Mouse (Mus musculus) kidney, embryonic 15.5 days (tissue): ENCODE measurements at regions not wholly inside any gene's neighbourhood (a gene's known extent, or its start where the extent isn't known, plus 50 kb on each side); places are given as distances from the start of the nearest gene placed in this dataset.

Experiments
- ATAC-seq: fragments of 200-750 bp; cut with Nextera tagmentation; replicated peaks from 2 replicates; pipeline ENCODE4 v1.8.0; 2017; ENCODE audit warnings: moderate TSS enrichment; ENCODE audit not compliant: low FRiP score
- H3K27ac ChIP-seq: fragments of 300-500 bp; sonication (generic); 2 replicates; pipeline ENCODE4 v1.5.1; 2015; ENCODE audit warnings: mild to moderate bottlenecking, inconsistent platforms
- H3K27me3 ChIP-seq: fragments of 300-500 bp; sonication (generic); 2 replicates; pipeline ENCODE4 v1.6.1; 2015; ENCODE audit warnings: inconsistent platforms
- H3K36me3 ChIP-seq: fragments of 300-500 bp; sonication (generic); 2 replicates; pipeline ENCODE4 v1.6.1; 2015; ENCODE audit warnings: inconsistent platforms
- H3K4me1 ChIP-seq: fragments of 300-500 bp; sonication (generic); 2 replicates; pipeline ENCODE4 v1.6.1; 2015; ENCODE audit warnings: inconsistent platforms
- H3K4me2 ChIP-seq: fragments of 300-500 bp; sonication (generic); 2 replicates; pipeline ENCODE4 v1.6.1; 2015; ENCODE audit warnings: moderate library complexity, mild to moderate bottlenecking, inconsistent platforms
- H3K4me3 ChIP-seq: fragments of 300-500 bp; sonication (generic); replicated peaks from 2 replicates; pipeline ENCODE4 v1.5.1; 2015; ENCODE audit warnings: mild to moderate bottlenecking, inconsistent platforms
- H3K9ac ChIP-seq: fragments of 300-500 bp; sonication (generic); 2 replicates; pipeline ENCODE4 v1.6.1; 2015; ENCODE audit warnings: mild to moderate bottlenecking, inconsistent platforms
- H3K9me3 ChIP-seq: fragments of 300-500 bp; sonication (generic); replicated peaks from 2 replicates; pipeline ENCODE4 v1.6.1; 2016; ENCODE audit warnings: inconsistent platforms
- WGBS: fragments of 180-500 bp; shearing (Covaris S2); methylation state at CpG from one replicate; pipeline ENCODE4 v1.1.7; 2015; ENCODE audit warnings: mixed read lengths; 5-methylcytosine and 5-hydroxymethylcytosine counted together

DNA sequence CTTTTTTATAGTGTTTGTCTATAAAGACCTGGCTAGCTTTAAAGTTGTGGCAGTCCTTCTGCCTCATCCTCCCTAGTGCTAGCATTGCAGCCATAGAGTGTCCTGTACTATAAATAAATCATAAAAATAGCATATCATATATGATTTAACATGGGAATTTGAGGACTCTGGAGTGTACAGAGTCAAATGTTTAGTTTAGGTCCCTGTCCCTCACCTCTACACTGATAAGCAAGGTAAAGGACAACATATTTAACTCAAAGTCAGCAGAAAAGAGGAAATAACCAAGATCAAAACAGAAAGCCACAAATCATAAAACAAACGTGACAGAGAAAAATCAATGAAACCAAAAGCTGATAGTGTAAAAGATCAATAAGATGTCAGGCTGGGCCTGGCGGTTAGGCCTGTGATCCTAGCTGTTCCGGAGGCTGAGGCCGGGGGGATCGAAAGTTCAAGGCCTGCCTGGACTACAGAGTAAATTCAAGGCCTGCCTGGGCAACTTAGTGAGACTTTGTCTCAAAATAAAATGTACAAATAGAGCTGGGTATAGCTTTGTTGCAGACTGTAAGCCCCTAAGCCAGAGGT lies 68.7 kb downstream of the Dlk1 start:
- no peak for ATAC-seq
- no peaks in the 10 kb centered on the region for H3K36me3 ChIP-seq
- no peak overlapping the region for H3K27ac ChIP-seq
- H3K4me3 ChIP-seq, result no peak overlapping the region
- H3K4me2 ChIP-seq, result no peak overlapping the region
- H3K4me1 ChIP-seq, result peaks cover 37% of the 10 kb centered on the region
- H3K9ac ChIP-seq, result no peak overlapping the region
- H3K9me3 ChIP-seq, result peaks cover 3% of the 10 kb centered on the region; the same call in 1 of the 2 replicates
- 82% methylated on average over 5 of the region's 5 CpGs for WGBS
- H3K27me3 ChIP-seq, result no peaks in the 10 kb centered on the region

DNA sequence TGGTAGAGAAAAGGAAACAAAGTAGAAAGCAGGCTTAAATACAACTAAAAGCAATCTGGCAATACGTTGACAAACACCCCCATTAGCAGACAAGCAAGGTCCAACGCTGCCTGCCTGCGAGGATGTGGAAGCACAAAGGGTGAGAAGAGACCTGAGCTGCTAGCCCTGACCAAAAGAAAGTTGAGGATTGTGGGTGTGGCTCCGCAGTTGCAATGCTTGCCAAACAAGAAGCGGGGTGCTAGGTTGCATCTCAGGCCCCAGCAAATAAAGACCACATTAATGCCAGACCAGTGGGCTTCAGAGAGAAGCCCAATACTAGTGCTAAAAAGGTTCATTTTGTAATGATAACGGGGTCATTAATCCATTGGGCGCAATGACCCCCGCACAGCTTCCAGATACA lies 67.8 kb downstream of the Dlk1 start:
- Histone ChIP-seq H3K9ac (no peak overlapping the region), H3K27ac (no peak overlapping the region), H3K4me2 (no peak overlapping the region), H3K27me3 (no peaks in the 10 kb centered on the region), H3K4me3 (no peak overlapping the region), H3K4me1 (peaks cover 37% of the 10 kb centered on the region), H3K36me3 (no peaks in the 10 kb centered on the region), H3K9me3 (no peaks in the 10 kb centered on the region)
- WGBS, result 55% methylated on average over 8 of the region's 8 CpGs
- ATAC-seq, result no peak

DNA sequence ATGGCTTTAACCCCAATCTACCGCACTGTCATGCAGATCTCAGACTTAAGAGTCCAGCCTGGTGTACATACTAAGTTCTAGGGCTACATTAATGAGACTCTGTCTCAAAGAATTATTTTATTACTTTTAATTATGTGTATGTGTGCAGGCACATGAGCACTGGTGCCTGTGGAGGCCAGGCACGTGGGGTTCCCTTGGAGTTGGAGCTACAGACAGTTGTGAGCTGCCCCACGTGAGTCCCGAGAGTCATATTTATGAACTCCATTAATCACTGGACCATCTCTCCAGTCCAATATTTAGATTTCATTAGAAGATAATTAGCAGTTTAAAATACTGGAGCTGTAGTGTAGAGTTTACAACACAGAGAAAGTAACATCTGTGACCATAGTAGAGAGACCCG lies 67.2 kb downstream of the Dlk1 start:
- no peak overlapping the region for H3K27ac ChIP-seq
- H3K36me3 ChIP-seq, result no peaks in the 10 kb centered on the region
- no peak overlapping the region for H3K4me2 ChIP-seq
- H3K9ac ChIP-seq, result no peak overlapping the region
- no peaks in the 10 kb centered on the region for H3K27me3 ChIP-seq
- WGBS, result 42% methylated on average over 5 of the region's 5 CpGs
- H3K9me3 ChIP-seq, result no peaks in the 10 kb centered on the region
- H3K4me1 ChIP-seq, result peaks cover 37% of the 10 kb centered on the region
- no peak for ATAC-seq
- no peak overlapping the region for H3K4me3 ChIP-seq

DNA sequence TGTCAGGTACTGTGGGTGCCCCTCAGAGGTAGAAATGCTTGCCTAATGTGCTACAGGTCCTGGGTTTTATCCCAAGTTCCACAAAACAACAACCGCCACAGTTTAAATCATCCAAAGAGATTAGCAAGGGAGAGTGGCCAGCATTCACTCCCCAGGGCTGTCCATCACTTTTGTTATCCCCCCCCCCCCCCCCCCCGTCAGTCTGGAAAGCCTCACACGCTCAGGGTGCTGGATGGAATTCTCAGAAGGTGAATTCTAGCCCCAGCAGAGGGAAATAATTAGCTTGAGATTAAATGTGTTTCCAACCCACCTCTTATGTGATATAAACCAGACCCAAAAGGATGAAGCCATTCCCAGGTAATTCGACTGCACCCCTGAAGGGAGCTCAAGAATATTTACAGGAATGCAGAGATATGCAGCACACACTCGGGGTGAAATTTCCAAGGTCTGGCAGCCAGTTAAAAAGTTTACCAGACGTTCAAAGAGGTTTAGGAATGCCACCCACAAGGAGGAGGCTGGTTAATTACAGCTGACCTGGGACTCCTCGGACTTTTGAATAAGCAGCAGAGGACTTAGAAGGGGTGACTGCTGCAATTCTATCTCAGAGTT lies 65.9 kb downstream of the Dlk1 start:
- Histone ChIP-seq H3K36me3 (no peaks in the 10 kb centered on the region), H3K27me3 (no peaks in the 10 kb centered on the region), H3K4me3 (no peak overlapping the region), H3K9ac (no peak overlapping the region), H3K9me3 (no peaks in the 10 kb centered on the region), H3K4me1 (peaks cover 31% of the 10 kb centered on the region), H3K4me2 (no peak overlapping the region), H3K27ac (no peak overlapping the region)
- WGBS, result 15% methylated on average over 7 of the region's 7 CpGs
- ATAC-seq, result no peak

DNA sequence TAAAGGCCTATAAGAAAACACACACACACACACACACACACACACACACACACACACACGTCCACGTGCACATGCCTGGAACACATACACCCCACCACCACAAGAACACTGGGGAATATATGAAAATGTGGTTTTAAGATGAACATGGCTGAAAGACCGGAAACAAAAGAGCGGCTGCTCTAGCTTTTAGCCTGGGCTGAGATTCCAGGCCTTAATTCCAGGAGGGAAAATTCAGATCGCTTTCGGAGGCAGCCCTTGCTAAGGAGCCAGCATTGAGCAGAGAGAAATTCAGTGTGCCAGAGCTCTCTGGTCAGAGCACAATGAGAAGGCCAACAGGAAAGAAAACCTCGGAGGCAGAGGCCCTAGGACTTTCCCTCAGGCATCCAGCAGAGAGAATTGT lies 65.1 kb downstream of the Dlk1 start:
- no peak for ATAC-seq
- peaks cover 32% of the 10 kb centered on the region for H3K4me1 ChIP-seq
- no peaks in the 10 kb centered on the region for H3K36me3 ChIP-seq
- no peak overlapping the region for H3K27ac ChIP-seq
- WGBS, result 77% methylated on average over 7 of the region's 7 CpGs
- H3K9me3 ChIP-seq, result no peaks in the 10 kb centered on the region
- H3K4me2 ChIP-seq, result no peak overlapping the region
- no peak overlapping the region for H3K9ac ChIP-seq
- H3K4me3 ChIP-seq, result no peak overlapping the region
- H3K27me3 ChIP-seq, result no peaks in the 10 kb centered on the region

DNA sequence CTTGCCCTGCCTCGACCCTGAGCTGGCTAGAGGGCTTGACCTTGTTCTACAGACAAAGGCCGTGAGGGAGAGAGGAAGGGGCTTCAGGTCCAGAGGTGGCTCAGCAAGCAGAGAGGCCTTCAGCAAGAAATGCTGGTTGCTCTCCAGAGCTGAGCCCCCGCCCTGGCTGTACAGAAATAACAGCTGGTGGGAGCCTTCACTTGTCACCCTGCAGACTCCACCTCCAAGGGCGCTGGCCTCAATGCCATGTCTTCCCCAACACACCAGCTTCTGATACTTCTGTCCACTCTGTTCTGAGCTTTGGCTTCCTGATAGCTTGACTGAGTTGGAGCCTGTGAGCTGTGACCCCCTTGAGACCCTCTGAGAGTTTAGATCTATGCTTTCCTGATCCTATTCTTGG lies 64.3 kb downstream of the Dlk1 start:
- H3K4me3 ChIP-seq, result no peak overlapping the region
- no peak overlapping the region for H3K4me2 ChIP-seq
- no peak overlapping the region for H3K27ac ChIP-seq
- H3K9ac ChIP-seq, result no peak overlapping the region
- WGBS, result 50% methylated on average over 4 of the region's 4 CpGs
- H3K9me3 ChIP-seq, result no peaks in the 10 kb centered on the region
- H3K36me3 ChIP-seq, result no peaks in the 10 kb centered on the region
- H3K27me3 ChIP-seq, result no peaks in the 10 kb centered on the region
- ATAC-seq, result no peak
- H3K4me1 ChIP-seq, result peaks cover 40% of the 10 kb centered on the region

DNA sequence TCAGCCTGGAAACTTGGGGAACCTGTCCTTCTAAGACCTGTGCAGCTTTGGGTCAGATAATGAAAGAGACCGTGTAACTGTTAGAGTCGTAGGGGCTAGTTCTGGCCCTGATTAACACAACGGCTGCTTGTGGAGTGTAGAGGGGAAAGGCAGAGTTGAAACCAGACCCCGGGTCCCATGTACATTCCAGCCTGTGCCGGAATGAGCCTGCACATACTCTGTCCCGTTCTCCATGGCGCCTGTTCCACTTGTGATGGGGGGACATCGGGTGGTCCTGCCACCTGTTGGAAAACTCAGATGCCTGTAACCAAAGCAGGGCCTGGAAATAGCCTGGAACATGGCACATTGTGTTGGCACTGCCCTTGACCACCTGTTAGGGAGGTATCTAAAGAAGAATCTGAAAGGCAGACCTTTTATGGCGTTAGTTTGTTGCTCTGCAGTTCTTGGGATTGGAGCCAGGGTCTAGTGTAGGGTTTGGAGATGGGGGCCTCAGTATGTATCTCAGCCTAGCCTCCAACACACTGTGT lies 61.7 kb downstream of the Dlk1 start:
- no peaks in the 10 kb centered on the region for H3K9me3 ChIP-seq
- 86% methylated on average over 9 of the region's 9 CpGs for WGBS
- ATAC-seq, result no peak
- peaks cover 47% of the 10 kb centered on the region for H3K4me1 ChIP-seq
- no peaks in the 10 kb centered on the region for H3K36me3 ChIP-seq
- H3K4me3 ChIP-seq, result no peak overlapping the region
- H3K4me2 ChIP-seq, result no peak overlapping the region
- no peak overlapping the region for H3K9ac ChIP-seq
- H3K27ac ChIP-seq, result no peak overlapping the region
- 0 out of 2 replicates have a peak, but pooled peaks cover 6% of the 10 kb centered on the region for H3K27me3 ChIP-seq
